Mouse (Mus musculus) bone marrow macrophage, adult 2 months (primary cell): ENCODE measurements around the gene Sox15.

Experiments
- CTCF ChIP-seq: IDR thresholded peaks from 2 replicates; pipeline ENCODE4 v1.5.1; 2012; ENCODE audit warnings: low read depth, mild to moderate bottlenecking, low read length, moderate library complexity
- POLR2A ChIP-seq: IDR thresholded peaks from 2 replicates; pipeline ENCODE4 v1.6.1; 2012; ENCODE audit warnings: mild to moderate bottlenecking, low read depth, low read length, borderline replicate concordance

DNA sequence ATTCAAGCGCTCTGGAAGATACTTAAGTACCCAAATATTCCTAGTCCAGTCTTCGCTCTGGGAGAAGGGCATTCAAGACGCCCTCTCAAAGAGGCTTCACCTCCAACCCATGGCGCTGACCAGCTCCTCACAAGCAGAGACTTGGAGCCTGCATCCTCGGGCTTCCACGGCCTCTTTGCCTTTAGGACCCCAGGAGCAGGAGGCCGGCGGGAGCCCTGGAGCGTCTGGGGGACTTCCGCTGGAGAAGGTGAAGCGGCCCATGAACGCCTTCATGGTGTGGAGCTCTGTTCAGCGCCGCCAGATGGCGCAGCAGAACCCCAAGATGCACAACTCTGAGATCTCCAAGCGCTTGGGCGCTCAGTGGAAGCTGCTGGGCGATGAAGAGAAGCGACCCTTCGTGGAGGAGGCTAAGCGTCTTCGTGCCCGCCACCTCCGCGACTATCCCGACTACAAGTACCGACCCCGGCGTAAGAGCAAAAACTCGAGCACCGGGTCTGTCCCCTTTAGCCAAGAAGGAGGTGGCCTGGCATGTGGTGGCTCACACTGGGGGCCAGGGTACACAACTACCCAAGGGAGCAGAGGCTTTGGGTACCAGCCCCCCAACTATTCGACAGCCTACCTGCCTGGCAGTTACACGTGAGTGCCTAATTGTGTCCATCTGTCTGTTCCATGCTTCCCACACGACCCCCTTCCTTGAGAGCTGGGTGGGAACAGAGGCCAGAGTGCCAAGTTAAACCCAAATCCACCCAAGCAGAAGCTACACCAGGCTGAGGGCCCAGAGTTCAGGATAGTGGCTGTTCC is at the start of gene Sox15:
- TF ChIP-seq CTCF: no peak
- no peak for TF ChIP-seq POLR2A
